Mouse (Mus musculus): ENCODE data around the gene Gm43720. TPM values are rescaled to one million over a fixed set of nuclear protein-coding genes. Genes with fewer than 3 reads are reported as not detected.
A peak's percentile ranks its signal among the peaks of the same experiment; 100 is the strongest.

The Gm43720 gene
- total and polyA plus RNA-seq, 2 experiments from 2014 or later = 0.07 TPM; not detected in 1

GRCm38 (mm10) chr5:138287861-138288260 lies 8.1 kb upstream of the Gm43720 start:
- WGBS = 74% methylated on average over 3 of the region's 3 CpGs
- DNase-seq (ENCODE audit: low spot score) = no peak
- TF ChIP-seq EP300 (IDR thresholded peaks at IDR 0.05; ENCODE audit: low read depth) = no peak
- no peak for TF ChIP-seq CTCF (IDR thresholded peaks at IDR 0.05; ENCODE audit: low read depth)
- H3K27ac ChIP-seq (ENCODE audit: low read depth) = no peak overlapping the region
- no peak overlapping the region for H3K4me3 ChIP-seq (ENCODE audit: low read depth, low read length)
- no peak overlapping the region for H3K9ac ChIP-seq (replicated peaks; ENCODE audit: low read depth, low read length)
- ATAC-seq (ENCODE audit: insufficient read depth, low read depth) = no peak
- no peaks in the 10 kb centered on the region for H3K36me3 ChIP-seq (replicated peaks; ENCODE audit: control insufficient read depth, insufficient read depth, low read length)
- no peaks in the 10 kb centered on the region for H3K9me3 ChIP-seq (replicated peaks; ENCODE audit: control insufficient read depth, low read length)
- H3K27me3 ChIP-seq (ENCODE audit: control insufficient read depth, insufficient read depth, low read length) = no peaks in the 10 kb centered on the region
- H3K4me2 ChIP-seq (ENCODE audit: low read depth, low read length) = no peak overlapping the region
- H3K4me1 ChIP-seq (ENCODE audit: control insufficient read depth, insufficient read depth) = no peaks in the 10 kb centered on the region

GRCm38 (mm10) chr5:138283540-138283939 lies 3.8 kb upstream of the Gm43720 start:
- Histone ChIP-seq H3K4me1 (ENCODE audit: control insufficient read depth, insufficient read depth) (0 out of 2 replicates have a peak, but pooled peaks cover 4% of the 10 kb centered on the region), H3K4me3 (ENCODE audit: low read depth, low read length) (no peak overlapping the region), H3K9me3 (replicated peaks; ENCODE audit: control insufficient read depth, low read length) (no peaks in the 10 kb centered on the region), H3K27me3 (ENCODE audit: control insufficient read depth, insufficient read depth, low read length) (no peaks in the 10 kb centered on the region), H3K27ac (ENCODE audit: low read depth) (no peak overlapping the region), H3K4me2 (ENCODE audit: low read depth, low read length) (no peak overlapping the region), H3K9ac (replicated peaks; ENCODE audit: low read depth, low read length) (no peak overlapping the region), H3K36me3 (replicated peaks; ENCODE audit: control insufficient read depth, insufficient read depth, low read length) (no peaks in the 10 kb centered on the region)
- no peak for DNase-seq (ENCODE audit: low spot score)
- WGBS = 41% methylated on average over 1 of the region's 1 CpGs
- no peak for ATAC-seq (ENCODE audit: insufficient read depth, low read depth)
- TF ChIP-seq CTCF (IDR thresholded peaks at IDR 0.05; ENCODE audit: low read depth) (no peak), EP300 (IDR thresholded peaks at IDR 0.05; ENCODE audit: low read depth) (no peak)

DNA sequence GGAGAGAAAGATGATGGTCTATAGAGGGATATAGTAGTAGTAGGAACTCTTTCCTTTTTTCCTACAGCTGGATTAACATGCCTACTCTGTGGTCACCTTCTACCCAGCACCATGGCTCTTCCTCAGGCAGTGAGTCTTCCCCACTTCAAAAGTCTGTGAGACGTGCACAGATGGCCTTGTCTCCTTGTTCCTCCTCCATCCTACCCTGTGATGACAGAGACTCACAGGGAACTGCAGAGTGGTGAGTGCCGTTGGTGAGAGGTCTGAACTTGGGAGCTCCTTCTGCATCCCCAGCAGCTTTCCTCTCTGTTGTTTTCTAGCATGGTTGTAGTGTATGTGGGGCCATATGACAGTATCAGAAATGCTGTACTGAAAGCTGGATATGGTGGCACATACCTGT lies 2.0 kb upstream of the Gm43720 start:
- DNase-seq (ENCODE audit: low spot score) (no peak), ATAC-seq (ENCODE audit: insufficient read depth, low read depth) (no peak)
- H3K27me3 ChIP-seq (ENCODE audit: control insufficient read depth, insufficient read depth, low read length) = no peaks in the 10 kb centered on the region
- H3K36me3 ChIP-seq (replicated peaks; ENCODE audit: control insufficient read depth, insufficient read depth, low read length) = no peaks in the 10 kb centered on the region
- no peaks in the 10 kb centered on the region for H3K9me3 ChIP-seq (replicated peaks; ENCODE audit: control insufficient read depth, low read length)
- 56% methylated on average over 2 of the region's 2 CpGs for WGBS
- no peak overlapping the region for H3K4me3 ChIP-seq (ENCODE audit: low read depth, low read length)
- no peak overlapping the region for H3K9ac ChIP-seq (replicated peaks; ENCODE audit: low read depth, low read length)
- no peak overlapping the region for H3K27ac ChIP-seq (ENCODE audit: low read depth)
- H3K4me1 ChIP-seq (ENCODE audit: control insufficient read depth, insufficient read depth) = 0 out of 2 replicates have a peak, but pooled peaks cover 4% of the 10 kb centered on the region
- H3K4me2 ChIP-seq (ENCODE audit: low read depth, low read length) = no peak overlapping the region
- TF ChIP-seq CTCF (IDR thresholded peaks at IDR 0.05; ENCODE audit: low read depth) = no peak
- no peak for TF ChIP-seq EP300 (IDR thresholded peaks at IDR 0.05; ENCODE audit: low read depth)

- DNase-seq (ENCODE audit: low spot score) (no peak), ATAC-seq (ENCODE audit: insufficient read depth, low read depth) (no peak)
- Histone ChIP-seq H3K36me3 (replicated peaks; ENCODE audit: control insufficient read depth, insufficient read depth, low read length) (no peaks in the 10 kb centered on the region), H3K4me2 (ENCODE audit: low read depth, low read length) (no peak overlapping the region), H3K4me1 (ENCODE audit: control insufficient read depth, insufficient read depth) (0 out of 2 replicates have a peak, but pooled peaks cover 4% of the 10 kb centered on the region), H3K9ac (replicated peaks; ENCODE audit: low read depth, low read length) (no peak overlapping the region), H3K27me3 (ENCODE audit: control insufficient read depth, insufficient read depth, low read length) (no peaks in the 10 kb centered on the region), H3K27ac (ENCODE audit: low read depth) (no peak overlapping the region), H3K9me3 (replicated peaks; ENCODE audit: control insufficient read depth, low read length) (no peaks in the 10 kb centered on the region), H3K4me3 (ENCODE audit: low read depth, low read length) (no peak overlapping the region)
- TF ChIP-seq CTCF (IDR thresholded peaks at IDR 0.05; ENCODE audit: low read depth) (no peak), EP300 (IDR thresholded peaks at IDR 0.05; ENCODE audit: low read depth) (no peak)
- 87% methylated on average over 15 of the region's 15 CpGs for WGBS
Observed at GRCm38 (mm10) chr5:138280829-138281228, 1.1 kb upstream of the Gm43720 start.

DNA sequence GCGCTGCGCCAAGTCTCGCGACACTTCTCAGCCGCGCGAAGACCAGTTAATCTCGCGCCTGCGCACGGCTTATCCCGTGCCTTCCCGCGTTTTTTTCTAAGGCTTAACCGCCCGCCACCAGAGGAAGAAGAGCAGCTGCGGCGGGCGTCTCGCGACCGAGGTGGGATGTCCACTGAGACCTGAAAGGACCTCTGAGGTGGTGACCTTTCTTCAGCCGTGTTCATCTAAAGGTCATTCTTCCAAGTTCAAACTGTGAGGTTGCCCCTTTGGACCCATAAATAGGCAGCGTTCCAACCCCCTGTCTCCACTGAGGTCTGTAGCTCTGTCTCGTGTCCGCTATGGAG lies 639 bp upstream of the Gm43720 start:
- Histone ChIP-seq H3K4me3 (ENCODE audit: low read depth, low read length) (peak overlapping the region; percentile 46; the same call in 1 of the 2 replicates), H3K4me1 (ENCODE audit: control insufficient read depth, insufficient read depth) (0 out of 2 replicates have a peak, but pooled peaks cover 4% of the 10 kb centered on the region), H3K9ac (replicated peaks; ENCODE audit: low read depth, low read length) (no peak overlapping the region), H3K36me3 (replicated peaks; ENCODE audit: control insufficient read depth, insufficient read depth, low read length) (no peaks in the 10 kb centered on the region), H3K27me3 (ENCODE audit: control insufficient read depth, insufficient read depth, low read length) (no peaks in the 10 kb centered on the region), H3K4me2 (ENCODE audit: low read depth, low read length) (peak overlapping the region; percentile 69), H3K27ac (ENCODE audit: low read depth) (no peak overlapping the region), H3K9me3 (replicated peaks; ENCODE audit: control insufficient read depth, low read length) (no peaks in the 10 kb centered on the region)
- no peak for ATAC-seq (ENCODE audit: insufficient read depth, low read depth)
- WGBS = 23% methylated on average over 25 of the region's 26 CpGs
- DNase-seq (ENCODE audit: low spot score) = no peak
- TF ChIP-seq EP300 (IDR thresholded peaks at IDR 0.05; ENCODE audit: low read depth) (no peak), CTCF (IDR thresholded peaks at IDR 0.05; ENCODE audit: low read depth) (no peak)

DNA sequence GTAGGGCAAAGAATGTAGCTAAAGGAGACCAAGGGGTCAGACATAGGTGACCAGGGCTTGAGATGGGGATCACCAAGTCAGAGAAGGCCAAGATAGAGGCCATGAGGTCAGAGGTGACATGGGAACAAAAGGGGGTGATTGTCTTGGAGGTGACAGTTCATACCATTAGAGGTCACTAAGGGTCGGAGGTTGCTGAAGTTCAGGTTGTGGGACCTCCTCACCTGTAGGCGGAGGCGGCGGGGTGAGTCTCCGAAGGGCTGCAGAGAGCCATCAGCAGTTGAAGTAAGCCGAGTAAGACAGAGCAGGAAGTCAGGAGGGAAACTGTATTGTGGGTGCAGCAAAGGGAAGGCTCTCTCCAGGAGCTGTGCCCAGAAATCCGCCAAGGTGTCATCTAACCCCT lies 1.8 kb downstream of the Gm43720 start:
- H3K9ac ChIP-seq (replicated peaks; ENCODE audit: low read depth, low read length) = no peak overlapping the region
- H3K4me3 ChIP-seq (ENCODE audit: low read depth, low read length) = no peak overlapping the region
- no peaks in the 10 kb centered on the region for H3K36me3 ChIP-seq (replicated peaks; ENCODE audit: control insufficient read depth, insufficient read depth, low read length)
- H3K9me3 ChIP-seq (replicated peaks; ENCODE audit: control insufficient read depth, low read length) = no peaks in the 10 kb centered on the region
- no peak overlapping the region for H3K4me2 ChIP-seq (ENCODE audit: low read depth, low read length)
- TF ChIP-seq CTCF (IDR thresholded peaks at IDR 0.05; ENCODE audit: low read depth) (no peak), EP300 (IDR thresholded peaks at IDR 0.05; ENCODE audit: low read depth) (no peak)
- no peak for ATAC-seq (ENCODE audit: insufficient read depth, low read depth)
- no peak overlapping the region for H3K27ac ChIP-seq (ENCODE audit: low read depth)
- H3K4me1 ChIP-seq (ENCODE audit: control insufficient read depth, insufficient read depth) = 0 out of 2 replicates have a peak, but pooled peaks cover 4% of the 10 kb centered on the region
- H3K27me3 ChIP-seq (ENCODE audit: control insufficient read depth, insufficient read depth, low read length) = no peaks in the 10 kb centered on the region
- no peak for DNase-seq (ENCODE audit: low spot score)
- WGBS = 85% methylated on average over 7 of the region's 7 CpGs

Data from heart, postnatal 0 days (tissue).